Mouse (Mus musculus) cerebellum, adult 9-11 months (tissue): Measurements from ENCODE around the gene Sorcs1.

Experiments
- DNase-seq: peaks from one replicate; pipeline ENCODE4 v3.0.0; 2022

The Sorcs1 gene

DNA sequence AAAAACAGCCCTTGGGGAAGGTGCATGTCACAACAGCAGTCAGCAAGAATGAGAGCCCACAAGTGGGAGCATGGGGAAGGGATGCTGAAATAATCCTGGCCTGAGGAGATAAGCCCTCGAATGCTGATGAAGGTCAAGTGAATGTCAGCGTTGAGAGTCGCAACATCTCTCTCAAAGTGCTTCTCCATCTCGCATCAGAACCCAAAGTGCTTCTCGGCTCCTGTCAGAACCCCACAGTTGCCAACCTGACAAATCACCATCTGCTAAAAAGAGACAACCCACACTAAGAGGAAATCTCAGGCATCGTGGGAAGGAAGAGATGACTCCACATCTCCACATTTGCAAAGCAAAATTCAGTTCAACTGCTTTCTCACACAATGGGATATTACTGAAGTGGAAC is 119.7 kb downstream of the Sorcs1 start:
- no peak for DNase-seq

- no peak for DNase-seq
Measured at GRCm38 (mm10) chr19:50534031-50534430, 144.4 kb downstream of the Sorcs1 start.

GRCm38 (mm10) chr19:50527835-50528234 is 150.6 kb downstream of the Sorcs1 start:
- no peak for DNase-seq

- no peak for DNase-seq
Measured at GRCm38 (mm10) chr19:50526094-50526493, 152.4 kb downstream of the Sorcs1 start.

GRCm38 (mm10) chr19:50521943-50522342 is 156.5 kb downstream of the Sorcs1 start:
- no peak for DNase-seq

GRCm38 (mm10) chr19:50515059-50515673 is 163.3 kb downstream of the Sorcs1 start:
- no peak for DNase-seq

GRCm38 (mm10) chr19:50514309-50514830 is 164.1 kb downstream of the Sorcs1 start:
- DNase-seq, result no peak

DNA sequence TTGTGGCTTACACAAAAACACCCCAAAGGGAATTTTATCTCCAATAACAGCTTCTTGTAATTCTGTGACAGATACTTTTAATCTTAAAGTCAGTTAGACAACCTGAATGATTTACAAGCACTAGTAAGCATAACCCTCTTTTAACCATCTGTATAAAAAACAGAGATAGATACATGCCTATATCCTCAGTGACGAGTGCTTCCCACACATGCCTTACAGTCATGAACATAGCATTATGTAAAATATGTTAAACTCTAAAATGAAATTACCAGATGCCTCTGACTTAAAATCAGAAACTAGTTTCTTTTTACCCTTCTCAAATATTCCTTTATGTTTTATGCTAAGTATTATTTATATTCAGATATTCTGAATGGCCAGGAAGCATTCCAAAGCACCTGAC is 175.6 kb downstream of the Sorcs1 start:
- DNase-seq, result no peak

GRCm38 (mm10) chr19:50491121-50491520 is 187.3 kb downstream of the Sorcs1 start:
- no peak for DNase-seq

DNA sequence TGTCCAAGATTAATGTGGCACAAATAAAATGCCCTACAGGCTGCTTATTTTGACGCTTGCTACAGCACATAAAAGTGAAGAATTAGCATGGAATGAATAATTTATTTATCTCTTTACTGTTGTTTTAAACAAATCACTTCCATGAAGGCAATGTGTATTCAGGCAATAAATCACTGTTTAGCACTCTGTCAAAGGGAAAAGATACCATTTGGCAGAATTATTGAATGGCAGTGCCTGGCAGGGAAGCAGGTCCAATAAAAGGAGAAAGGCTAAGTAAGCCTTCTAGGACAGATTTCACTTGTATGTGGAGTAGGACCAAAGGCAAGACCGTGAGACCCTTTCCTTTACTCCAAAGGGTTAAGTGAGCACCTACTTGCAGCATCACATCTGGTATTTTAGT is 187.7 kb downstream of the Sorcs1 start:
- no peak for DNase-seq

- no peak for DNase-seq
Measured at GRCm38 (mm10) chr19:50489786-50490185, 188.7 kb downstream of the Sorcs1 start.

DNA sequence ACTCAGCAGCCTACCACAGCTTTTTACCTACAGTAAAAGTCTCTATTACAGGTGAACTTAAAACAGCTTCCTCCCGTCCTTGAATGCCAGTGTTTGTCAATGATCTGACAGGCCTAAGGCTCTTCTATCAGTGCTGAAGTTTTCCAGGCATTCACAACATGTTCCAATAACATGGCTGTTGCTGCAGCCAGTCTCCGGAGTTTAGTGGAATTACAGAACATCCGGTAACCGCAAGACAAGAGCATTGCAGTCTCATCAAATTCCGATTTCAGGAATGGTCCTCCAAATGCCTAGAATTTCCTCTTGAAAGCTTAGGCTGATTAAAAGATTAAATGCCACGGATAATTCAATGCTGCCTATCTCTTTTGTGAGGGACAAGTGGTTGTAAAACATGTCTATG is 190.0 kb downstream of the Sorcs1 start:
- no peak for DNase-seq

DNA sequence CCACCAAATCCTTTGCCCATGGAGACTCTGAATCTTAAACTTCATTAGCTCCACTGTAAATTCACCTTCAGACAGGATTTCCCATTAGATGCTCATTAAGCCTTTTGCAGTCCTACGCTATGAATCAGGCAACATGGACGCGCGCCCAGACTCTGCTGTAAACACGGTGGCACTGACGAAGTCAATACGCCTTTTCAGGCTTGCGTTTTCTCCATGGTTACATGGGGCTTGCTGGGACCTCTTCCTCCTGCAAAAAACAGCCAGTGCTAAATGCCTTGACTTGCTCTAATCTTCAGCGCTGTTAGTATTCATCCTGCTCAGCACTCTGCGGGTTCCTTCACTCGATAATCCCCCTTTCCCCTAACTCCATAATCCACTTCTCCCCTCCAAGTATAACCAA is 190.7 kb downstream of the Sorcs1 start:
- DNase-seq, result no peak

- no peak for DNase-seq
Measured at GRCm38 (mm10) chr19:50486345-50486744, 192.1 kb downstream of the Sorcs1 start.

- DNase-seq, result peak; percentile 56
Measured at GRCm38 (mm10) chr19:50476774-50477173, 201.7 kb downstream of the Sorcs1 start.

DNA sequence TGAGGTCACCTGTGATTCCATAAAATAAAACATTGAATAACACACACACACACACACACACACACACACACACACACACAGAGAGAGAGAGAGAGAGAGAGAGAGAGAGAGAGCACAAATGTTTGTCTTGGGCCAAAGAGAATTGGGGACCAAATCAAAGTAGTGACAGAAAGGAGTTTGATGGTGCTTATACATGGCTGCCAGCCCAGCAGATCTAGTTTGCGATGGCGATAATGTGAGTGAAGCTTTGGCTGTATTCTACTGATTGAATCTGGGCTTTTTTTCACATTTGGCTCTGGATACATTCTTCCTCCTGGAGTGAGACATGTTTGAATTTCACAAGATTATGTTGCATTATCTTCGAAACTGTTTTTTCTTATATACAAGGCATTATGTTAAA is 209.9 kb downstream of the Sorcs1 start:
- no peak for DNase-seq

DNA sequence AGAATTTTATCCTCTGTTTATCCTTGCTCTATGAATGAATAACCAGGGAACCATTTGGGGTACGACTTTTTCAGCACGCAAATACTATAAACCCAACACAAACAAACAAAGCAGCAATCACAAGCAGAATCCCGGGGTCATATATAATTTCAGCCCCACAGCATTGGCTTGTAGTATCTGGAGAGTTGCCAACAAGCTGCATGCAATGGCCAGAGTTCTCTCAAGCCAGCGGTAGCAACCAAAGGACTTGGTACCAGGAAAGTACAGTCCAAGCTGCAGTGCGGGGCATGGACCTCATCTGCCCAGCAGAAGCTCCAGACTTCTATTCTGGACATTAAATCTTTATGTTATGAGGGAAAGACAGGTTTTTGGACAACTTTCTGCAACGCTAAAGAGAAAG is 213.6 kb downstream of the Sorcs1 start:
- no peak for DNase-seq

GRCm38 (mm10) chr19:50458581-50458980 is 219.9 kb downstream of the Sorcs1 start:
- no peak for DNase-seq

- no peak for DNase-seq
Measured at GRCm38 (mm10) chr19:50457275-50457892, 221.1 kb downstream of the Sorcs1 start.

DNA sequence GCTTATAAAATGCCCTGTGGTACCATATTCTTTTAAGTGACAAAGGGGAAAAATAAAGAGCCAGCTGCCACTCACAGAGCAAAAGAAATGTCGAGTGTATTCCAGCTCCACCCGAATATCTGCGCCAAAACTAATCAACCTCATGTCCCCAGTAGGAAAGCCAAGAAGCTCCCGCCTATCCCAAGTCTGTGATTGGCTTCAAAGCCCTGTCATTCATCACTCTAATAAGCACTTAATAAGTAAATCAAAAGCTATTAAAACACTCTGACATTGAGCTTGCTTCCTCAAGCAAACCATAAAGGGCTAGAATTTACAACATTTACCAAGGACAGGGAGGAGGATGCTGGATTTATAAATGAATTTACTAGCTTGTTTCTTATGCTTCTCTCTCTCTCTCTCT is 237.3 kb downstream of the Sorcs1 start:
- DNase-seq, result no peak

DNA sequence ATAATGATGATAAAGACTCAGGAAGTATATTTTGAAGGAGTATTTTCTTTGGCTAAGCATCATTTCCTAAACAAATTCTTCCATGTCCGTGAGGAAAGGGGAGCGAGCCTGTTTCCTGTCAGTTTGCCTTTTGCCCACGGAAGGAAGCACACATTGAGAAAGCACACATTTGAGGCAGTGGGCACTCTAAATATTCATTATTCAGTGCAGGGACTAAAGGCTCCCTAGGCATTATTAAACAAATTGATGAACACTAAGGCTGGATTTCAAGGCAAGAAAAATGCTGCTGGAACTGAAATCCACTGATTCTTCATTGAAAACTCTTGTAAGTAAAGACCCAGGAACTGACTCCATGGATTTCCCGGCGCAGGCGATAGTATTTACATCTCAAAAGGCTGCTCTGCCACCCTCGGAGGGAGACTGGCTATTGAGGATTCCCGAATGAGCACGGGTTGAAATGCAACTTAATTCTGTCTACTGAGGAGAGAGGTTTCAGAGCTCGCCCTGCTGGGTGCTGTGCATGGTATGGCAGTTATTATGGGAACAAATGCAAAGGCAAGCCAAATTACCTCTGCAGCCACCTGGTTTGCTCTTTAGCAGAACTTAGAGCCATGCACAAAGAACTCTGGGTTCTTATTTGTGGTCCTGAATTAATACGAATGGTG is 238.1 kb downstream of the Sorcs1 start:
- no peak for DNase-seq

DNA sequence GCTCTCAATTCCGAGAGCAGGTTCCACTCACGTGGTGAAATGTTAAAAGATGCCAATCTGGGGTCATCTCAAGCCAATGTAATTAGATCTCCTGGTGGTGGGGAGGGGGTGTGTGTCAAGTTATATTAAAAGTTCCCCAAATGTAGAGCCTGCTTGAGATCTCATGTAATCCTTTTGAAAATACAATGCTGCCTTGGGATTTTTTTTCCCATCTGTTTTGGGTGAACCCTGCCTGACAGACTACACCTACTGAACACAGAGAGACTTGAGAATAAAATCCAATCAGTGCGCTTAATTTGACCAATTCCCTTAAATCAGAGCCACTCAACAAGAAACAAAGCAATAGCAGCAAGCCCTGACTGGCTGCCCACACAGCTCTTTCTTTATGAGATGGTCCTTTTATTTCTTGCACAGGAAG is 239.0 kb downstream of the Sorcs1 start:
- no peak for DNase-seq

DNA sequence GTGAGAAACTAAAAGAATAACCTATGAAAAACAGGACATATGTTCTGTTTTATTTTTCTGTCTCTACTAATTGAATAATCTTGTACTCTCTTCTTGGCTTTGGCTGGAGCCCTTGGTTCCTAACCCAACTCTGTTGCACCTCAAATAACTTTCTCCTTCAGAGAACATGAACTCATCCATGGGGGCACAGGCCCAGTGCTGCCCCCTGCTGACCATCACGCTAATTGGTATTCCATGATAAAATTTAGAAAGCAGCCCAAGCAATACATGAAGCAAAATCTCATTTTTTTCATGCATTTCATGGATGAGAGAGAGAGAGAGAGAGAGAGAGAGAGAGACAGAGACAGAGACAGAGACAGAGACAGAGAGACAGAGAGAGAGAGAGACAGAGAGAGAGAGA is 255.5 kb downstream of the Sorcs1 start:
- DNase-seq, result no peak
